In genomic region chr15:21393080-21393479, GRCm38 (mm10) we compare ENCODE assay signal across 16 mouse cellular contexts.
"Had no signal": no experiment of that assay in that cellular context is flagged by ENCODE, and none has a peak within 500 bp of the region (broad histone marks: within the 10 kb centered on the region; RNA-seq: fewer than 3 reads in every experiment).

No protein-coding gene starts in this region.

- H3K9ac ChIP-seq: lung, embryonic 14.5 days; midbrain, embryonic 13.5 days; midbrain, embryonic 15.5 days; neural tube, embryonic 12.5 days; stomach, embryonic 15.5 days had no signal

- H3K9me3 ChIP-seq: megakaryocyte, embryonic 14.5 days; midbrain, embryonic 13.5 days; midbrain, embryonic 15.5 days; neural tube, embryonic 12.5 days; stomach, embryonic 15.5 days had no signal

- H3K4me3 ChIP-seq: megakaryocyte, embryonic 14.5 days; midbrain, embryonic 13.5 days; midbrain, embryonic 15.5 days; neural tube, embryonic 12.5 days; stomach, embryonic 15.5 days had no signal

- H3K4me1 ChIP-seq: megakaryocyte, embryonic 14.5 days; midbrain, embryonic 13.5 days; midbrain, embryonic 15.5 days; neural tube, embryonic 12.5 days; stomach, embryonic 15.5 days had no signal

- DNase-seq: lung, adult 18-20 months; lung, embryonic 14.5 days; lung, postnatal 10 days; lung, postnatal 36 days; right cerebral cortex, postnatal 14 days; thymus, adult 2 months; thymus, postnatal 25 days; thymus, postnatal 4 days had no signal

- H3K36me3 ChIP-seq: midbrain, embryonic 13.5 days; midbrain, embryonic 15.5 days; neural tube, embryonic 12.5 days; stomach, embryonic 15.5 days had no signal

- H3K27me3 ChIP-seq: megakaryocyte, embryonic 14.5 days; midbrain, embryonic 13.5 days; midbrain, embryonic 15.5 days; neural tube, embryonic 12.5 days; stomach, embryonic 15.5 days had no signal

- H3K27ac ChIP-seq: macrophage; midbrain, embryonic 13.5 days; midbrain, embryonic 15.5 days; neural tube, embryonic 12.5 days; stomach, embryonic 15.5 days; stomach, postnatal 0 days had no signal

- ATAC-seq: midbrain, embryonic 13.5 days; midbrain, embryonic 15.5 days had no signal

- H3K4me2 ChIP-seq: lung, embryonic 14.5 days; midbrain, embryonic 11.5 days; midbrain, embryonic 13.5 days; midbrain, embryonic 15.5 days; neural tube, embryonic 12.5 days; stomach, embryonic 15.5 days had no signal
